Mouse (Mus musculus) lung, postnatal 0 days (tissue): ENCODE results near the gene Map3k20.

Experiments used
- CTCF ChIP-seq: IDR thresholded peaks from 2 replicates; pipeline ENCODE4 v1.5.1; 2016; ENCODE audit warnings: antibody characterized with exemption, mild to moderate bottlenecking
- EP300 ChIP-seq: IDR thresholded peaks from 2 replicates; pipeline ENCODE4 v1.6.1; 2016; ENCODE audit warnings: antibody characterized with exemption, mild to moderate bottlenecking, control low read depth

GRCm38 (mm10) chr2:72282733-72283132 is 2.7 kb upstream of the Map3k20 start:
- no peak for TF ChIP-seq CTCF
- TF ChIP-seq EP300, result no peak
